Mouse (Mus musculus) forebrain, embryonic 16.5 days (tissue): ENCODE results near the gene Tspan15. TPM values are rescaled to one million over a fixed set of nuclear protein-coding genes. Genes with fewer than 3 reads are reported as not detected.

Source experiments
- ATAC-seq: fragments of 200-750 bp; cut with Nextera tagmentation; 2 replicates; pipeline ENCODE4 v1.8.0; 2017; ENCODE audit warnings: mild to moderate bottlenecking, moderate library complexity
- H3K27ac ChIP-seq: fragments of 300-500 bp; sonication (generic); 2 replicates; pipeline ENCODE4 v1.5.1; 2014; ENCODE audit warnings: low read length, control low read depth
- H3K27me3 ChIP-seq: fragments of 300-500 bp; sonication (generic); replicated peaks from 2 replicates; pipeline ENCODE4 v1.6.1; 2014; ENCODE audit warnings: low read length; ENCODE audit not compliant: control insufficient read depth, insufficient read depth
- H3K36me3 ChIP-seq: fragments of 300-500 bp; sonication (generic); 2 replicates; pipeline ENCODE4 v1.6.1; 2014; ENCODE audit not compliant: control insufficient read depth, insufficient read depth
- H3K4me1 ChIP-seq: fragments of 300-500 bp; sonication (generic); replicated peaks from 2 replicates; pipeline ENCODE4 v1.6.1; 2014; ENCODE audit warnings: low read length; ENCODE audit not compliant: control insufficient read depth, insufficient read depth
- H3K4me2 ChIP-seq: fragments of 300-500 bp; sonication (generic); 2 replicates; pipeline ENCODE4 v1.6.1; 2014; ENCODE audit warnings: mild to moderate bottlenecking, low read length, control low read depth
- H3K4me3 ChIP-seq: fragments of 300-500 bp; sonication (generic); replicated peaks from 2 replicates; pipeline ENCODE4 v1.5.1; 2014; ENCODE audit warnings: mild to moderate bottlenecking, low read length, control low read depth
- H3K9ac ChIP-seq: fragments of 300-500 bp; sonication (generic); replicated peaks from 2 replicates; pipeline ENCODE4 v1.6.1; 2014; ENCODE audit warnings: low read depth, low read length, control low read depth
- H3K9me3 ChIP-seq: fragments of 300-500 bp; sonication (generic); 2 replicates; pipeline ENCODE4 v1.6.1; 2016; ENCODE audit warnings: low read length; ENCODE audit not compliant: control insufficient read depth
- WGBS: fragments of 180-500 bp; shearing (Covaris S2); extraction: QIAGEN DNeasy Blood & Tissue Kit; methylation state at CpG from one replicate; pipeline ENCODE4 v1.1.7; 2014; 5-methylcytosine and 5-hydroxymethylcytosine counted together
- polyA plus RNA-seq: library from polyadenylated mRNA; unstranded; fragments of >200 nt; fragmentation: Nextera tagmentation; extraction: Ambion mirVana; gene quantifications from 2 replicates; pipeline ENCODE4 v1.2.1, GENCODE M21; 2015

Gene Tspan15
- polyA plus RNA-seq, 1 experiment from 2014 or later = 15.4 TPM

DNA sequence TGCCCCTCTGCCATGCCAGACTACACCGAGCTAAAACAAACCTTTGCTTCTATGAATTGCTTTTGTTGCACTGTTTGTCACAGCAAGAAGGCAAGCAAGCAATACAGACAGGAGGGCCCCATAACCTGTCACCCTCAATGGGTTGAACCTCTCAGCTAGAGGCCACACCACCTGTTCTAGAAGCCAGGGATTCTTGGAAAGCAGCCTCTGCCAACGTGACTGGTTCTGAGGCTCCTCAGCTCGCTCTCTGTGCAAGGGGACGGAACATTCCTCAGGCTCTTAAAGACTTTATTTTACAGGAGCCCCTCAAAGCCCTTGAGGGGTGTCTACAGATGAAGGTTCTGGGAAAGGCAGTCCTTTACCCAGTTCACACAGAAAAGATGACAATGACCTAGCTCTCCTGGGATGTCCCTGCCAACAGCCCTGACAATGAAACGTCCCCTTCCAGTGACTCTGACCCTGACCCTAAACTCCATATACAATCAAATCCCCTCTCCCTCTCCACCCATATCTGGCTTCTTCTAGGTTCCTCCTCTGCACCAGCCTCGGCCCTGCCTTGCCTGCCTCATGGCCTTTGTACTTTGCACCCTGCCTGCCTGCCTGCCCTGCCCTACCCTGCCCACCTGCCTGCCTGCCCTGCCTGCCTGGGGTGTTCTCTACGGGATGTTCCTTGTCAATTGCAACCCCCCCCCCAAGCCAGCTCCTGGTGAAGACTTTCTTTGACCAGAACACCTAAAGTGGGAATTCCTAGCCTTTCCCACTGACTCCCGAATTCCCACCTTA, 10.1 kb downstream of the Tspan15 start:
- no peak for ATAC-seq
- Histone ChIP-seq H3K4me3 (no peak overlapping the region), H3K9ac (no peak overlapping the region), H3K27ac (no peak overlapping the region), H3K4me2 (no peak overlapping the region), H3K36me3 (no peaks in the 10 kb centered on the region), H3K9me3 (no peaks in the 10 kb centered on the region), H3K27me3 (no peaks in the 10 kb centered on the region), H3K4me1 (no peaks in the 10 kb centered on the region)
- WGBS = 73% methylated on average over 8 of the region's 8 CpGs

DNA sequence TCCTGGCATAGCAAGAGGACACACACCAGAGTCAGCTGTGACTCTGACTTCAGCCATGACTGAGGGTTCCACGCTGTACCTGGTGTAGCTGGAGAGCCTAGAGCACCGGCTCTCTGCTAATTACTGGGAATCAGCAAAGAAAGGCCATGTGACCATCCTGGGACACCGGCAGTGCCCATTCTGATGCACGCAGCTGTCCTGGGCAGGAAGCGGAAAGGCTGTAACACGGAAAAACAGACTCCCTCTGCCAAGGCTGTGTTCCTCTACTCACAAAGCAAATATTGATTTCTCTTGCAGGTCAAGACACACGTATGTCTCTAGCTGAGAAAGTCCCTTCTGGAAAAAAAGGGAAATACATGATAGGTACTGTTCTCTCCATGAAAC, 12.3 kb downstream of the Tspan15 start:
- ATAC-seq = no peak
- Histone ChIP-seq H3K36me3 (no peaks in the 10 kb centered on the region), H3K4me1 (no peaks in the 10 kb centered on the region), H3K4me3 (no peak overlapping the region), H3K27me3 (no peaks in the 10 kb centered on the region), H3K27ac (no peak overlapping the region), H3K9me3 (no peaks in the 10 kb centered on the region), H3K9ac (no peak overlapping the region), H3K4me2 (no peak overlapping the region)
- WGBS = 68% methylated on average over 7 of the region's 7 CpGs

DNA sequence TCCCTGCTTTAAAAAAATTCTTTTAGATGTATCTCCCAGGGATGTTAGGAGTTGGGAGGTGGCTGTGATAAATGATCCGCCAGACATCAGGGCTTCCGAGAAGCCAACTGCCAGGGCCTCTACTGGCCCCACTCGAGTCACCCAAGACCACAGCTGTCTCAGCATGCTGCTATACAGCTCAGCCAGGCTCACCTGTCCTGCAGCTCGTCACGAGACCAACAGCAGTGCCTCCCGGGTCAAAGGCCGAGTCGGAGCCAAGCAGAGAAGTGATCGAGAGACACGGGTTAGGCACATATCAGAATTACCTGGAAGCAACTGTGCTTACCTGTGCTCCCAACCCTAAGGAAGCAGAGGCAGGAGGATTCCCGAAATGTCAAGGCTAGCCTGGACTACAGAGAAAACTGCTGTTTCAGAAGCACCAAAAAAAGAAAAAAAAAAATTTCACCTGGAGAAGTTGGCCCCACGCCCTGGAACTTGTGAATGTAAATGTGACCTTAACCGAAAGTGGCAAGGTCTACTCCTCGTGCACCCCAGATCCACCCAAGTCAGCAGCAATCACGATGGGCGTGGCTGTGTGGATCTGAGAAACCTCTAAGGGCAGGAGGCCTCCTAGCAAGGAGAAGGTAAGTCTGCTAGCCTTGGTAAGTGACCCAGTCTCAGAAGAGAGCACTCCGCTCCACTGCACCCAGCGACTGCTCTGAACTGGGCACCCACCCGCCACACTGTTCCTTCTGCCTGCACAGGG, 12.8 kb downstream of the Tspan15 start:
- H3K36me3 ChIP-seq = no peaks in the 10 kb centered on the region
- no peak overlapping the region for H3K4me2 ChIP-seq
- H3K4me3 ChIP-seq = no peak overlapping the region
- 90% methylated on average over 19 of the region's 19 CpGs for WGBS
- H3K27ac ChIP-seq = no peak overlapping the region
- H3K9ac ChIP-seq = no peak overlapping the region
- ATAC-seq = no peak
- no peaks in the 10 kb centered on the region for H3K4me1 ChIP-seq
- no peaks in the 10 kb centered on the region for H3K9me3 ChIP-seq
- no peaks in the 10 kb centered on the region for H3K27me3 ChIP-seq

DNA sequence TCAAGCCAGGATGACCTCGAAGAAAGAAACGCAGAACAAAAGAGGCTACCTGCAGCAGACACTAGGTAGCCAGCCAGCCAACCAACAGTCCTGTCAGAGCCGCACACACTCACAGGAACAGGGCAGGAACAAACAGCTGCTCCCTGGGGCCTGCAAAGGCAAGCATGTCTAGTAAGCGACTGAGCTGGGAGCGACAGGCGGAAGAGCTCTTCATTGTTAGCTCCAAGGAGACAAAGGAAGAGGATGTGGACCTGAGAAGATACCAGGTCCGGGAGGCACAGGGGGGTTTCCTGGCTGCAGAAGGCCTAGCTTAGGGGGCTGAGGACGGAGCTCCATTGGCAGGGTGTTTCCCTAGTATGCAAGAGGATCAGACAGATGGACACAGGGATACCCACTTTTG, 13.9 kb downstream of the Tspan15 start:
- H3K36me3 ChIP-seq = no peaks in the 10 kb centered on the region

DNA sequence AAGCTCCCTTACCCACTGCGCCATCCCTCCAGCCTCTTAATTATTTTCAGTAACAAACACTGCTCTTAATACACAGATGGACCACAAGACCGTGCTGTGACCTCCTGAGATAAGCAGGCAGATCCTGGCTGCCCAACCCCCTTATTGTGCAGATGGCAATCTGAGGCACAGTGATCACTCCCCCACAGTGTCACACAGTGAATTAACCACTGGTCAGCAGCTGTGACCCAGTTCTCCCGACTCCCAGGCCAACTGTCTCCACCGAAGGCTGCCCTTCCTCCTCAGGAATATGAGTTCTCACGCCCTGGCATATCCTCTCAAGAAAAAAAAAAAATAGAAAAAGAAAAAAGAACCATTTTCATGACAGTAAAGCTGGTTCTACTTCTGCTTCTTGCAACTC, 14.5 kb downstream of the Tspan15 start:
- Histone ChIP-seq H3K4me2 (no peak overlapping the region), H3K36me3 (no peaks in the 10 kb centered on the region), H3K4me1 (no peaks in the 10 kb centered on the region), H3K4me3 (no peak overlapping the region), H3K27me3 (no peaks in the 10 kb centered on the region), H3K9me3 (no peaks in the 10 kb centered on the region), H3K27ac (no peak overlapping the region), H3K9ac (no peak overlapping the region)
- no peak for ATAC-seq
- WGBS = 62% methylated on average over 5 of the region's 5 CpGs

More for the DNA sequence above, 13.9 kb downstream of the Tspan15 start:
- Histone ChIP-seq H3K27ac (no peak overlapping the region), H3K9ac (no peak overlapping the region), H3K4me2 (no peak overlapping the region), H3K27me3 (no peaks in the 10 kb centered on the region), H3K4me3 (no peak overlapping the region), H3K4me1 (no peaks in the 10 kb centered on the region), H3K9me3 (no peaks in the 10 kb centered on the region)
- ATAC-seq = no peak
- 50% methylated on average over 8 of the region's 8 CpGs for WGBS

DNA sequence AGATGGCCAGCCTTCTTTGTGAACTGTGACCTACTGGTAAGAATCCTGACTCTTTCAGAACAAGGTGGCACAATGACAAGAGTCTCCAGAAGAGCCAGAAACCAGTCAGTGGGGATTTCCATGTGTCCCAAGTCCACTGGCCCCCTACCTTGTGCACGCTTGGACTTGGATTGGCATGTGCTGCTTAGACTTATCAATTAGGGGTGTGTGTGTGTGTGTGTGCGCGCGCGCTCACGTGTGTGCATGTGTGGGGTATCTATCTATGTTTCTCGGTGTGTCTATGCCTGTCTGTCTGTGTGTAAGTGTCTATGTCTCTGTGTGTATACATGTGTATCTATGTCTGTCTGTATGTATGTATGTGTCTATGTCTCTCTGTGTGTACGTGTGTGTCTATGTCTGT, 15.4 kb downstream of the Tspan15 start:
- 97% methylated on average over 8 of the region's 8 CpGs for WGBS

DNA sequence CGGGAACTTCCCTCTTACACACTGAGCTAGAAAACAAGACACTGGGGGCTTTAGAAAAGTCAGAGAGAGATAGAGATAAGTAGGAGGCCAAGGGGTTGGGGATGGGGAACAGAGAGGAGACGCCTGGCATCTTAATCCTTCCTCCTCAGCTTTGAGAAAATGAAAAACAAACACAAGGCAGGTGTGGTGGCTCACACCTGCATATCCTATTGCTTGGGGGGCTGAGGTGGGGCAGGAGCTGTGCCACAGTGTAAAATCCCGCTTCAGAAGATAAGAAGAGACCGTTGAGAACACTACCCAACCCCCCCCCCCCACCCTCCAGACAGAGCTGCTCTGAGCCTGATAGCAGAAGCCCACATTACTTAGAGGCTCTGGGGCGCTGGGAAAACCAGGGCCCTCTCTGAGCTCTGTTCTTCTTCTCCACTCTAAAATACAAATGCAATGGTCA, 15.9 kb downstream of the Tspan15 start:
- 42% methylated on average over 5 of the region's 5 CpGs for WGBS
- no peaks in the 10 kb centered on the region for H3K36me3 ChIP-seq
- H3K27me3 ChIP-seq = no peaks in the 10 kb centered on the region
- no peaks in the 10 kb centered on the region for H3K9me3 ChIP-seq
- H3K9ac ChIP-seq = no peak overlapping the region
- no peak for ATAC-seq
- H3K27ac ChIP-seq = no peak overlapping the region
- no peak overlapping the region for H3K4me2 ChIP-seq
- no peaks in the 10 kb centered on the region for H3K4me1 ChIP-seq
- no peak overlapping the region for H3K4me3 ChIP-seq

More for the DNA sequence above, 15.4 kb downstream of the Tspan15 start:
- ATAC-seq = no peak
- H3K4me2 ChIP-seq = no peak overlapping the region
- H3K36me3 ChIP-seq = no peaks in the 10 kb centered on the region
- H3K27me3 ChIP-seq = no peaks in the 10 kb centered on the region
- H3K4me3 ChIP-seq = no peak overlapping the region
- H3K9me3 ChIP-seq = no peaks in the 10 kb centered on the region
- H3K27ac ChIP-seq = no peak overlapping the region
- H3K4me1 ChIP-seq = no peaks in the 10 kb centered on the region
- no peak overlapping the region for H3K9ac ChIP-seq

DNA sequence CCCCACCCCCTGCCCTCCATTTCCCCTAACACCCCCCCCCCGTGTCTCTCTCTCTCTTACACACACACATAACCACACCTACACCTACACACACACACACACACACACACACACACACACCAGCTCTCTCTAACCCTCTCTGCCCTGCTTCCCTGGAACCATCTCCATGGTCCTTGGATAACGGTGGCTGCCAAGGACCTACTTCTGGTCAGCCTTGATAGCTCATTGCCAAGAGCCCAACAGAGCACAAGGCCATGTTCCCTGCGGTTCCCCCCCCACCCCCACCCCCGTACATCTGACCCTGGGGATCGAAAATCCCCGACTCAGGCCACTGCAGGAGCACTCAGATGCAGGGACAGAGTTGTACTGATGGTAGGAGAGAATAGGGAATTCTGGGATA, 19.7 kb downstream of the Tspan15 start:
- Histone ChIP-seq H3K9me3 (no peaks in the 10 kb centered on the region), H3K9ac (no peak overlapping the region), H3K4me2 (no peak overlapping the region), H3K36me3 (no peaks in the 10 kb centered on the region), H3K4me3 (no peak overlapping the region), H3K4me1 (no peaks in the 10 kb centered on the region), H3K27me3 (no peaks in the 10 kb centered on the region), H3K27ac (no peak overlapping the region)
- 65% methylated on average over 6 of the region's 6 CpGs for WGBS
- ATAC-seq = no peak

DNA sequence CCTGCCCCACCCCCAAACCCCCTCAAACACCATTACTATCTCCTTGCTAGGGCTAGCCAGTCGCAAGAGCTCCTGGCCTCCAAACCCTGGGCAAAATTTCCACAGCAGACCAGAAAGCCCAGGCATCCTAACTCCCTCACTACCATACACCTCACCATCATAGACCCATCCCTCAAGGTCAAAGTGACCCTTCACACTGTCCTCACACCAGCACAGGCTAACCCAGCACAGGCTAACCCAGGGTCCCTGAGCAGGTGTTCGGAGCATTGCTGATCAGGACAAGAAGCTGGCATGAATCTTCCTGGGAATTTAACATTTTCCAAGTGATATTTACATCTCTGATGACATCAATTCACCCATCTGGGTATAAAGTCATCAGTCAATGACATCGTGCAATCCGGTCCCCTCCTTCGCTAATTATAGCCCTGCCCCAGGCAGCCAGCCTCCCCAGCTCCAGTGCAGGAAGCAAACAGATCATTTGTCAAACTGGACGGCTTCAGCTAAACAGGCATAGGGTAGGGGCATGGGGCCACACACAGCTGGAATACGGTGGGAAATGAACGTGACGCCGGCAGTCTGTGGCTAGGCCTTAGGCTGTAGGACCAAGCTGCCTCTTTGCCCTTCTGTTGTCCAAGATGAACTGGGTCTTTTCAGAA, 22.7 kb downstream of the Tspan15 start:
- H3K4me3 ChIP-seq = no peak overlapping the region
- H3K27me3 ChIP-seq = no peaks in the 10 kb centered on the region
- H3K9ac ChIP-seq = no peak overlapping the region
- 80% methylated on average over 10 of the region's 10 CpGs for WGBS
- H3K4me2 ChIP-seq = no peak overlapping the region
- no peak for ATAC-seq
- no peaks in the 10 kb centered on the region for H3K9me3 ChIP-seq
- H3K4me1 ChIP-seq = no peaks in the 10 kb centered on the region
- H3K27ac ChIP-seq = no peak overlapping the region
- H3K36me3 ChIP-seq = no peaks in the 10 kb centered on the region
